Mouse (Mus musculus): ENCODE results near the gene Adamts17. TPM values are rescaled to one million over a fixed set of nuclear protein-coding genes. Genes with fewer than 3 reads are reported as not detected.

The Adamts17 gene
- polyA plus RNA-seq, 1 experiment from 2014 or later, result 4.3 TPM

DNA sequence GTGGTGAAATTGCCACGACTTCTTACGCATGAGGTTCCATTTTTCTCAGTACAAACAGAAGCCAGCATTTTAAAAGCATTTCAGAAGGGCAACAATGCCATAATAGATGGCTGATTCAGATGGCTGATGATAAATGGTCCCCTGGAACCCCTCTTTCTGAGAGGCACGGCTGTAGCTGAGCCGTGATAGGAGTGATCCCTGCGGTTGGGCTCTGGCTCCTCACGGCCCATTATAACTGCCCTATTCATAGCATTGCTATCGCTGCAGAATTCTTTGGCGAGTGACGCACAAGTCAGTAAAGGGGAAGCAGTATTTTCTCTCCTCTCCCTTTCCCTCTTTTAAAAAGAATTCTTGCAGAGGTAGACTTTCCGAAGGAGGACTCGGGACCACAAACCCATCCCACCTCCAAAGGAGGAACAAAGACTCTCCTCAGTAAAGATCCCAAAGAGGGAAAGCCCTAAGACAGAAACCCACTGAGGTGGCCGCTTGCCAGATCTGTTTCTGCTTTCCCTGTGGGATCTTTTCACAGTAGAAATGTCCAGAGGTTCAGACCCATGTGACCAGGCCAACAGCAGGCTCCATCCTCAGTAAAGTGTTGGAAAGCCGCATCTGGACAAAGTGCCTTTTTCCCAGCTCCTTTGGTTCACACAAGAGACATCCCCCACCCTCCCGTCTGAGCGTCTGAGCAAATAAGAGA, 204.7 kb downstream of the Adamts17 start:
- WGBS, result 90% methylated on average over 15 of the region's 15 CpGs
- H3K4me1 ChIP-seq (ENCODE audit: control insufficient read depth, insufficient read depth, low read length), result no peaks in the 10 kb centered on the region; the same call in 1 of the 2 replicates
- H3K9me3 ChIP-seq (ENCODE audit: control insufficient read depth, low read length), result no peaks in the 10 kb centered on the region
- no peak overlapping the region for H3K4me3 ChIP-seq (ENCODE audit: low read length)
- no peaks in the 10 kb centered on the region for H3K36me3 ChIP-seq (ENCODE audit: control insufficient read depth, insufficient read depth, low read length)
- ATAC-seq (ENCODE audit: low FRiP score, low TSS enrichment), result no peak
- H3K27ac ChIP-seq (ENCODE audit: low read depth, low read length), result no peak overlapping the region
- no peaks in the 10 kb centered on the region for H3K27me3 ChIP-seq (ENCODE audit: control insufficient read depth, insufficient read depth, low read length)
- no peak overlapping the region for H3K9ac ChIP-seq (ENCODE audit: low read depth, low read length)
- no peak overlapping the region for H3K4me2 ChIP-seq (replicated peaks; ENCODE audit: low read depth, low read length)

GRCm38 (mm10) chr7:67045202-67045601, 205.7 kb downstream of the Adamts17 start:
- Histone ChIP-seq H3K27me3 (ENCODE audit: control insufficient read depth, insufficient read depth, low read length) (no peaks in the 10 kb centered on the region), H3K4me1 (ENCODE audit: control insufficient read depth, insufficient read depth, low read length) (no peaks in the 10 kb centered on the region; the same call in 1 of the 2 replicates), H3K9ac (ENCODE audit: low read depth, low read length) (no peak overlapping the region), H3K4me3 (ENCODE audit: low read length) (no peak overlapping the region), H3K36me3 (ENCODE audit: control insufficient read depth, insufficient read depth, low read length) (no peaks in the 10 kb centered on the region), H3K27ac (ENCODE audit: low read depth, low read length) (no peak overlapping the region), H3K9me3 (ENCODE audit: control insufficient read depth, low read length) (no peaks in the 10 kb centered on the region), H3K4me2 (replicated peaks; ENCODE audit: low read depth, low read length) (no peak overlapping the region)
- 94% methylated on average over 6 of the region's 6 CpGs for WGBS
- ATAC-seq (ENCODE audit: low FRiP score, low TSS enrichment), result no peak

DNA sequence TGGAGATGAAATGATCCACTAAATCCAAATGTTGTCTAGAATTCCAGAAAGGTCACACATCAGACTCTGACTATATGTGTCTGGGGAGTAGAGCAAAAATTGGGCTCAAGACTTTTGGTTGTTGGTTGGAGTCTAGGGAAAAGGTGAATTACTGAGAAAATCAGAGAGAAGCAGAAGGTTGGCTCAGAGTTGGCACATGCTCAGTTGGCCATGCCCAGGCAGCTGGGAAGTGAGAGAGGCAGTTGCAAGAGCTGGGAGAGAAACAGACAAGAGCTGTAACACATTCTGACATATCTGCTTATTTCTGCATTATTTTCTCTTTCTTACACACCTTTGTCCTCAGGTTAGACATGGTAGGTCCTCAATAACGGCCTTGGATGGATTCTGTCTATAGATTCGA, 209.7 kb downstream of the Adamts17 start:
- 85% methylated on average over 2 of the region's 2 CpGs for WGBS
- Histone ChIP-seq H3K27ac (ENCODE audit: low read depth, low read length) (no peak overlapping the region), H3K4me3 (ENCODE audit: low read length) (no peak overlapping the region), H3K9me3 (ENCODE audit: control insufficient read depth, low read length) (no peaks in the 10 kb centered on the region), H3K4me2 (replicated peaks; ENCODE audit: low read depth, low read length) (no peak overlapping the region), H3K27me3 (ENCODE audit: control insufficient read depth, insufficient read depth, low read length) (no peaks in the 10 kb centered on the region), H3K4me1 (ENCODE audit: control insufficient read depth, insufficient read depth, low read length) (no peaks in the 10 kb centered on the region), H3K9ac (ENCODE audit: low read depth, low read length) (no peak overlapping the region), H3K36me3 (ENCODE audit: control insufficient read depth, insufficient read depth, low read length) (no peaks in the 10 kb centered on the region)
- ATAC-seq (ENCODE audit: low FRiP score, low TSS enrichment), result no peak

DNA sequence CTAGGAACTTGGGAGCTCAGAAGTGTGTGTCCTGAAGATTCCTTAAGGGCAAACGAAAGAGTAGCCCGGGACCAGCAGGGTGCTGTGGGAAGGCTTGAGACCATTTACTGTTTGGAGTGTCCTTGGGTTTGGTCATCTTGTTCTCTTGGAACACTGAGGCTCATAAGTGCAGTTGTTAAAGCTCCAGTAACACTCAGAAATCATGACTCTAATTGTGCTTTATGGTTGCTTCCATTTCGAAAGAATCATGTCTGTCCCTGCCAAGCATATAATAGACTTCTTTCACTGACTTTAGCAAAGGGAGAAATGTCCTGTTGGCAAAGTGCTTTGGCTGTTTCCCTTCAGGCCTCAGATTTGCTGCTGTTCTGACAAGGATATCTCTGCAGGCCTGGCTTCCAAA, 210.9 kb downstream of the Adamts17 start:
- Histone ChIP-seq H3K4me3 (ENCODE audit: low read length) (no peak overlapping the region), H3K9ac (ENCODE audit: low read depth, low read length) (no peak overlapping the region), H3K27me3 (ENCODE audit: control insufficient read depth, insufficient read depth, low read length) (no peaks in the 10 kb centered on the region), H3K9me3 (ENCODE audit: control insufficient read depth, low read length) (no peaks in the 10 kb centered on the region), H3K36me3 (ENCODE audit: control insufficient read depth, insufficient read depth, low read length) (no peaks in the 10 kb centered on the region), H3K4me1 (ENCODE audit: control insufficient read depth, insufficient read depth, low read length) (no peaks in the 10 kb centered on the region), H3K27ac (ENCODE audit: low read depth, low read length) (no peak overlapping the region), H3K4me2 (replicated peaks; ENCODE audit: low read depth, low read length) (no peak overlapping the region)
- 95% methylated on average over 3 of the region's 3 CpGs for WGBS
- no peak for ATAC-seq (ENCODE audit: low FRiP score, low TSS enrichment)

GRCm38 (mm10) chr7:67051089-67051718, 211.7 kb downstream of the Adamts17 start:
- no peak overlapping the region for H3K4me2 ChIP-seq (replicated peaks; ENCODE audit: low read depth, low read length)
- H3K36me3 ChIP-seq (ENCODE audit: control insufficient read depth, insufficient read depth, low read length), result no peaks in the 10 kb centered on the region
- no peak overlapping the region for H3K27ac ChIP-seq (ENCODE audit: low read depth, low read length)
- H3K4me3 ChIP-seq (ENCODE audit: low read length), result no peak overlapping the region
- no peak overlapping the region for H3K9ac ChIP-seq (ENCODE audit: low read depth, low read length)
- no peaks in the 10 kb centered on the region for H3K4me1 ChIP-seq (ENCODE audit: control insufficient read depth, insufficient read depth, low read length)
- 81% methylated on average over 7 of the region's 7 CpGs for WGBS
- ATAC-seq (ENCODE audit: low FRiP score, low TSS enrichment), result no peak
- no peaks in the 10 kb centered on the region for H3K27me3 ChIP-seq (ENCODE audit: control insufficient read depth, insufficient read depth, low read length)
- no peaks in the 10 kb centered on the region for H3K9me3 ChIP-seq (ENCODE audit: control insufficient read depth, low read length)

- ATAC-seq (ENCODE audit: low FRiP score, low TSS enrichment), result no peak
- Histone ChIP-seq H3K4me3 (ENCODE audit: low read length) (no peak overlapping the region), H3K36me3 (ENCODE audit: control insufficient read depth, insufficient read depth, low read length) (no peaks in the 10 kb centered on the region), H3K9ac (ENCODE audit: low read depth, low read length) (no peak overlapping the region), H3K4me2 (replicated peaks; ENCODE audit: low read depth, low read length) (no peak overlapping the region), H3K9me3 (ENCODE audit: control insufficient read depth, low read length) (no peaks in the 10 kb centered on the region), H3K4me1 (ENCODE audit: control insufficient read depth, insufficient read depth, low read length) (no peaks in the 10 kb centered on the region), H3K27me3 (ENCODE audit: control insufficient read depth, insufficient read depth, low read length) (no peaks in the 10 kb centered on the region), H3K27ac (ENCODE audit: low read depth, low read length) (no peak overlapping the region)
- 93% methylated on average over 3 of the region's 3 CpGs for WGBS
Measured at GRCm38 (mm10) chr7:67054876-67055275, 215.3 kb downstream of the Adamts17 start.

GRCm38 (mm10) chr7:67055510-67055909, 216.0 kb downstream of the Adamts17 start:
- H3K27ac ChIP-seq (ENCODE audit: low read depth, low read length), result no peak overlapping the region
- H3K9me3 ChIP-seq (ENCODE audit: control insufficient read depth, low read length), result no peaks in the 10 kb centered on the region
- no peaks in the 10 kb centered on the region for H3K36me3 ChIP-seq (ENCODE audit: control insufficient read depth, insufficient read depth, low read length)
- no peak overlapping the region for H3K4me2 ChIP-seq (replicated peaks; ENCODE audit: low read depth, low read length)
- H3K9ac ChIP-seq (ENCODE audit: low read depth, low read length), result no peak overlapping the region
- WGBS, result 89% methylated on average over 3 of the region's 3 CpGs
- no peak overlapping the region for H3K4me3 ChIP-seq (ENCODE audit: low read length)
- no peaks in the 10 kb centered on the region for H3K4me1 ChIP-seq (ENCODE audit: control insufficient read depth, insufficient read depth, low read length)
- no peak for ATAC-seq (ENCODE audit: low FRiP score, low TSS enrichment)
- H3K27me3 ChIP-seq (ENCODE audit: control insufficient read depth, insufficient read depth, low read length), result no peaks in the 10 kb centered on the region

DNA sequence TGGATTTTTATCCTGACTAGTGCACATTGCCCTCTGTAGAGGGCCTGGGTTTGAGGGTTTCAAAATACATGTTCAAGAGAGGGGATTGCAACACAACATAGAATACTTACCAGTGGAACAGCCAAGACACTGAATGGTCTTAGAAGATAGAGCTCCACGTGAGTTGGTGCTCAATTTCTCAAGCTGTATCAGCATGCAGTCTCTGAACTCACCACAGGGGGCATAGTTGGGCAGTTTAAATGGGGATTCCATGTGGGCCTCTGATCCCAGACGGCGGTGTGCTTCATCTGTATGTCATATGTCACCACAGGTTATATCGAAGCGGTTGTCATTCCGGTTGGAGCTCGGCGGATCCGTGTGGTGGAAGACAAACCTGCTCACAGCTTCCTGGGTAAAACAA, 222.2 kb downstream of the Adamts17 start:
- H3K36me3 ChIP-seq (ENCODE audit: control insufficient read depth, insufficient read depth, low read length), result no peaks in the 10 kb centered on the region
- no peaks in the 10 kb centered on the region for H3K27me3 ChIP-seq (ENCODE audit: control insufficient read depth, insufficient read depth, low read length)
- H3K4me3 ChIP-seq (ENCODE audit: low read length), result no peak overlapping the region
- no peak for ATAC-seq (ENCODE audit: low FRiP score, low TSS enrichment)
- H3K9ac ChIP-seq (ENCODE audit: low read depth, low read length), result no peak overlapping the region
- H3K27ac ChIP-seq (ENCODE audit: low read depth, low read length), result no peak overlapping the region
- no peak overlapping the region for H3K4me2 ChIP-seq (replicated peaks; ENCODE audit: low read depth, low read length)
- H3K9me3 ChIP-seq (ENCODE audit: control insufficient read depth, low read length), result no peaks in the 10 kb centered on the region
- no peaks in the 10 kb centered on the region for H3K4me1 ChIP-seq (ENCODE audit: control insufficient read depth, insufficient read depth, low read length)
- WGBS, result 84% methylated on average over 9 of the region's 9 CpGs

- ATAC-seq (ENCODE audit: low FRiP score, low TSS enrichment), result no peak
- Histone ChIP-seq H3K9ac (ENCODE audit: low read depth, low read length) (no peak overlapping the region), H3K36me3 (ENCODE audit: control insufficient read depth, insufficient read depth, low read length) (no peaks in the 10 kb centered on the region), H3K4me3 (ENCODE audit: low read length) (no peak overlapping the region), H3K4me2 (replicated peaks; ENCODE audit: low read depth, low read length) (no peak overlapping the region), H3K4me1 (ENCODE audit: control insufficient read depth, insufficient read depth, low read length) (no peaks in the 10 kb centered on the region), H3K9me3 (ENCODE audit: control insufficient read depth, low read length) (no peaks in the 10 kb centered on the region), H3K27me3 (ENCODE audit: control insufficient read depth, insufficient read depth, low read length) (no peaks in the 10 kb centered on the region), H3K27ac (ENCODE audit: low read depth, low read length) (no peak overlapping the region)
- 84% methylated on average over 2 of the region's 2 CpGs for WGBS
Measured at GRCm38 (mm10) chr7:67062571-67062970, 223.0 kb downstream of the Adamts17 start.

Data from kidney, embryonic 14.5 days (tissue).